Mouse (Mus musculus): ENCODE results near the gene Atp2a1. TPM values are rescaled to one million over a fixed set of nuclear protein-coding genes. Genes with fewer than 3 reads are reported as not detected.
A peak's percentile ranks its signal among the peaks of the same experiment; 100 is the strongest.

Gene Atp2a1
- total RNA-seq, 4 experiments from 2014 or later = 0.95 to 9.4 (median 5.3) TPM

DNA sequence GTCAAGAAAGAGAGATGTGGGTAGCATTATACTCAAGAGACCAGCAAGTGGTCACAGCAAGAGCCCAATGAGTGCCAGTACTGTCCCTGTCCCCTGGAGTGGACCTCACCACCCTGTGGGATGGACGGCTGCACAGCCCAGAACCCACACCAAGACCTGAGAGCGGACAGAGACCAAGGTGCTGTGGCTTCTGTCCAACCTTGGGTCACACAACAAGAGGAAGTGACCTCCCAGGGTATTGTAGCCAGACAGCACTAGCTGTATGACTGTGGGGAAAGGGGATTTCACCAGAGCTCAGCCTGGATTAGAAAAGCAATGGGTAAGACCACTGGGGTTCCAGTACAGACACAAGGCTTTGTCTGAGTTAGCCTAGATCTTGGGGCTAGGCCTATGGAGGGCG, 10.7 kb downstream of the Atp2a1 start:
- no peak for DNase-seq (ENCODE audit: low spot score in 2 of 2)

GRCm38 (mm10) chr7:126450641-126451040, 12.3 kb downstream of the Atp2a1 start:
- DNase-seq (ENCODE audit: low spot score in 2 of 2) = no peak

GRCm38 (mm10) chr7:126449991-126450390, 12.9 kb downstream of the Atp2a1 start:
- DNase-seq (ENCODE audit: low spot score in 2 of 2) = no peak

- no peak for DNase-seq (ENCODE audit: low spot score in 2 of 2)
Observed at GRCm38 (mm10) chr7:126448481-126448880, 14.4 kb downstream of the Atp2a1 start.

DNA sequence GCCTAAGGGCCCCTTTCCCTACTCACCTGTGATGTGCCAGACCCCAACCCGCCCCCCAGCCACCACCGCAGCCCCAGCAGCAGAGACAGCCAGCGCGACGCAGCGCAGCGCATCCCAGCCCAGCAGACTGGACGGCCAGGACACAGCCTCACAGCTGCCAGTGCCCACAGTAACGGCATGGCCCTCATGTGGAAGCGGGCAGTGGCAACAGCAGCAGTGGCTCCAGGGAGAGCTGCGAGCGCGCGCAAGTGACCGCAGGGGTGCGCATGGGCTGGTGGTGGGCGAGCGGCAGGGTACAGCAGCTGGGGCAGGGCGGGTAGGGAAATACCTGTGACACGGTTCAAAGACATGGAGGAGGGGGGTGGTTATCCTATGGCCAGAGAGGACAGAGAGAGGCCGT, 16.7 kb downstream of the Atp2a1 start:
- DNase-seq (ENCODE audit: low spot score in 2 of 2) = no peak

DNA sequence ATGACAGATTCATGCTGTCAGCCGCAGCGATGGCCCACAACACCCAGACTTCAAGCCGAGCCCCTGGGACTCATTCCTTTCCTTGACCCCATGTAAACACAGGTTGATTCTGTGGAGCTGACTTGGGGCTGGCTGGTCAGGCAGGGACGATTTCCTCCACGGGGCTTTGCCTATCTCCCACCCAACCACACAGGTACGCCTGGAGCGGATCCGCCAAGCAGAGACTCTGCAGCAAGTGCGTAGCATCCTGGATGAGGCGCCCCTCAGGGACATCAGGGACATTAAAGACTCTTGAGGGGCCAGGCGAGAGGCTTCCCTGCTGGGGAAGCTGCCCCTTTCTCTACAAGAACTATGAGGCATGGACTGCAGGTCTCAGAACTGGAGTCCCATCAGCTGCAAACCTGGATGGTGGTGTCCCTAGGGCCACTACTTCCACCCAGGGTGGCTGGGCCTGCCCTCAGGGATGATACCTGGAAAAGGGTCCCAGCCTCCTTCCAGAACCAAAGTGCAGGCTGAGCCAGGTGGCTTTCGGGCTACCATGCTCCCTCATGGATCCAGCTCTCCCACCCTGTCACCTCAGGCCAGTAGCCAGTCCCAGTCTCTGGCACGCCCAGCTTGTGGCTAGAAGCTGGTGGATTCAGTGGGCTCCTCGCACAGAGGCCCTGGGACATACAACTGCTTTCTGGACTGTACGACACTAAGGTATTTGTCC, 17.6 kb downstream of the Atp2a1 start:
- no peak for DNase-seq (ENCODE audit: low spot score in 2 of 2)

DNA sequence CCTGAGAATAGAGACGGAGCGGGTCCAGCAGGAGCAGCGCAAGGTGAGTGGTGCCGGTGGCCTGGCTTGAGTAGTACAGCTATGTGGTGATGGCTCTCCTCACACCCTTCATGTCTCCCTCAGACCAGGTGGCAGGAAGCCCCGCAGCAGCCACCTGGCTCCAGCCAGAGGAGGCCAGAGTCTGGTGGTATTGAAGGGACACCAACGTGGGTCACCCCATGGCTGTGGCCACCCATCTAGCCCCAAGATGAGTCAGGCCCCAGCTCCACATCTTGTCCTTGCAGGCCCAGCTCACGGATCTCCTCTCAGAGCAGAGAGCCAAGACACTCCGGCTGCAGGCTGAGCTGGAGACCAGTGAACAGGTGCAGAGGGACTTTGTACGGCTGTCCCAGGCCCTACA, 18.4 kb downstream of the Atp2a1 start:
- DNase-seq (ENCODE audit: low spot score in 2 of 2) = no peak

DNA sequence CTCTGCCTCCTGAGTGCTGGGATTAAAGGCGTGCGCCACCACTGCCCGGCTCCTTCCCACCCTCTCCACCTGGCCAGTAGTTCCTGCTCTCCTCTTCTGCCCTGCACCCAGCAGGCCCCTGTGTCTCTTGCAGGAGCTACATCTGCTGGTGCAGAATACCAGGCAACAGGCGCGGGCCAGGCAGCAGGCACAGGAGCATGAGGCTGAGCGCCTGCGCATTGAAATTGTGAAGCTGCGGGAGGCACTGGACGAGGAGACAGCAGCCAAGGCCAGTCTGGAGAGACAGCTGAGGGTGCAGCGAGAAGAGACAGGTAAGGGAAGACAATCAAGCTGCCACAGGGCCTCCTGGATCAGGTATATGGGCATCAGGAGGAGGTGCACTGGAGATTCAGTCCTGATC, 18.9 kb downstream of the Atp2a1 start:
- DNase-seq (ENCODE audit: low spot score in 2 of 2) = no peak

DNA sequence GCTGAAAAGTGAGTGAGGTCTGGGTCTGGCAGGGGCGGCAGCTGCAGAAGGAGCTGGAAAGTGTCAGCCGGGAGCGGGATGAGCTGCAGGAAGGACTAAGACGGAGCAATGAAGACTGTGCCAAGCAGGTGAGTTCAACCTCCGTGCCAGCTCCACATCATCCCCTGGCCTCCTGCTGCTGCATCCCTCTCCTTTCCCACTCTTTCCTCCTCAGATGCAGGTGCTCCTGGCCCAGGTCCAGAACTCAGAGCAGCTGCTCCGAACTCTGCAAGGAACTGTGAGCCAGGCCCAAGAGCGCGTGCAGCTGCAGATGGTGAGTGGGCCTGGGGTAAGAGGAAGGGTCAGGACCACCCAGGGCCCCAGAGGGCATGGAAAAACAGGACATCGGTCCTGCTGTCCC, 22.8 kb downstream of the Atp2a1 start:
- no peak for DNase-seq (ENCODE audit: low spot score in 2 of 2)

GRCm38 (mm10) chr7:126436851-126437250, 26.1 kb downstream of the Atp2a1 start:
- no peak for DNase-seq (ENCODE audit: low spot score in 2 of 2)

- no peak for DNase-seq (ENCODE audit: low spot score in 2 of 2)
Observed at GRCm38 (mm10) chr7:126435801-126436200, 27.1 kb downstream of the Atp2a1 start.

- no peak for DNase-seq (ENCODE audit: low spot score in 2 of 2)
Observed at GRCm38 (mm10) chr7:126434726-126435125, 28.2 kb downstream of the Atp2a1 start.

- DNase-seq (ENCODE audit: low spot score in 2 of 2) = no peak
Observed at GRCm38 (mm10) chr7:126430167-126430566, 32.7 kb downstream of the Atp2a1 start.

DNA sequence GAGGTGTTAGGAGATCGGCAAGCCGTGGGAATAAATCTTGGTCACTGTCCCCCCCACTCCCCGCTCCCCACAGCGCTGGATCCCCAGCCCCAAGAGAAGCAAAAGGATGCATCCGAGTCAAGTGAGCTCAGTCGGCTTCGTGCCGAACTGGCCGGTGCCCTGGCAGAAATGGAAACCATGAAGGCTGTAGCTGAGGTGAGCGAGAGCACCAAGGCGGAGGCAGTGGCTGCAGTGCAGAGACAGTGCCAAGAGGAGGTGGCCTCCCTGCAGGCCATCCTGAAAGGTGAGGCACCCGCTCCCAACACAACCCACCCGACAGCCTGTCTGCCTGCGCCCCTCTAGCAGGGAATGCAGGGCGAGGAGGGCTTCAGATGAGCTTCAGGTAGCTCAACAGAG, 33.4 kb downstream of the Atp2a1 start:
- DNase-seq (ENCODE audit: low spot score in 2 of 2) = peak in 1 of 2 experiments; percentile 4

- peak; percentile 88 to 98 for DNase-seq (ENCODE audit: low spot score in 2 of 2)
Observed at GRCm38 (mm10) chr7:126428631-126429502, 34.0 kb downstream of the Atp2a1 start, which contains the start of gene Rabep2. TSS of gene Rabep2 (plus strand) at chr7:126428759.

DNA sequence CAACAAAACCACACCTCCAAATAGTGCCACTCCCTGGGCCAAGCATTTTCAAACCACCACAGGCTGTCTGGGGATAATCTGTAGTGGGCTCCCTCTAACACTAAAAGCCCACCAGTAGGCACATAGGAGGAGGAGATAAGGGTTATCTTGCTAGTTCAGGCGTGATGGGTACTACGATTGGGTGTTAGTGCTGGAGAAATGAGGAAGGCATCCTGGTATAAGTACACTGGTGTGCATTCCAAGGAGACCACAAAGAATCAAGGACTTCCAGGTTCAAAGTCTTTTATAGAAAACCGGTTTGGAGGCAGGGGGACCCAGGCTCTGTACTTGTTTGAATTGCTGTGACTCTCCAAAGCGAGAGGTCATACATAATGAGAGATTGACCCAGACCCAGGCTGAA, 34.8 kb downstream of the Atp2a1 start:
- no peak for DNase-seq (ENCODE audit: low spot score in 2 of 2)

DNA sequence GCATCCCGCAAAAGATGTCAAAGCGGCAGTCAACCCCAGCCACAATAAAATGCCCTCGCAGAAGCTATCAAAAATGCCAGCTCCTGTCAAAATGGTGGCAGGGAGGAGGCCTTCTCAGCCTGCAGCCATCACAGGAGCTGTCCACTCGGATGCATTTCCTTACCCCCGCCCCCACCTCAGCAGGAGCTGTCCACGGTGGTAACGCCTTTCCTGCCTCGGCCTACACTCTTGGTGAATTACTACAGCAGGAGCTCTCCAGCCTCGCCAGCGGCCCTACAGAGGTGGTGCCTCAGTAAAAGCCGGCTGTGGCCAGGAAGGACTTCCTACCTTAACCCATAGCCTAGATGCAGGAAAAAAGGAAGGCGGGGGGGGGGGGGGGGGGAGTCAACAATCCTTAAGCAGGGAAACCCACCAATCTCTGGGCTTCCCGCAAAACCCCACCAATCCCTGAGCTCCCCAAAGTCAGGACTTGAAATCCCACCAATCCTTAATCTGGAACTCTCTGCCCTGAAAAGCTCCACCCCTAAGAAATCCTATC, 35.5 kb downstream of the Atp2a1 start:
- no peak for DNase-seq (ENCODE audit: low spot score in 2 of 2)

GRCm38 (mm10) chr7:126424161-126424560, 38.7 kb downstream of the Atp2a1 start:
- no peak for DNase-seq (ENCODE audit: low spot score in 2 of 2)

GRCm38 (mm10) chr7:126421756-126422155, 41.2 kb downstream of the Atp2a1 start:
- DNase-seq (ENCODE audit: low spot score in 2 of 2) = no peak

- no peak for DNase-seq (ENCODE audit: low spot score in 2 of 2)
Observed at GRCm38 (mm10) chr7:126418496-126418895, 44.4 kb downstream of the Atp2a1 start.

DNA sequence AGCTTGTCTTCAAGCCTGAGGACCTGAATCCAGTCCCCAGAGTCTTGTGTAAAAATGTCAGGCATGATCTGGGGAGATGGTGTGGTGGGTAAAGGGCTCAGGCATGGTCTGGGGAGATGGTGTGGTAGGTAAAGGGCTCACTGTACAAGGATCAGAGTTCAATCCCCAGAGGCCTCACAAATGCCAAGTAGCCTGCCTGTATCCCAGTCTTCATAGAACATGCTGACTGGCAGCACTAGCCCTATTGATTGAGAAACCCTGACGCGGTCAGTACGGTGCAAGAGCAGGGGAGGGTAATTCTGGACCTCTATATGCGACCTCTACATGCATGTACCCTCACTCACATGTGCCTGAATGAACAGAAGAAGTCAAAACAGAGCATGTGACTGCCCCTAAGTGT, 45.3 kb downstream of the Atp2a1 start:
- DNase-seq (ENCODE audit: low spot score in 2 of 2) = no peak

- no peak for DNase-seq (ENCODE audit: low spot score in 2 of 2)
Observed at GRCm38 (mm10) chr7:126417045-126417444, 45.9 kb downstream of the Atp2a1 start.
